Mouse (Mus musculus) stomach, embryonic 14.5 days (tissue): ENCODE measurements around the gene Ctnnd2. TPM values are rescaled to one million over a fixed set of nuclear protein-coding genes. Genes with fewer than 3 reads are reported as not detected.
A peak's percentile ranks its signal among the peaks of the same experiment; 100 is the strongest.

Source experiments
- ATAC-seq: fragments of 200-750 bp; cut with Nextera tagmentation; 2 replicates; pipeline ENCODE4 v1.8.0; 2017; ENCODE audit warnings: low read depth, moderate TSS enrichment; ENCODE audit not compliant: insufficient number of reproducible peaks, insufficient read depth, low FRiP score
- H3K27ac ChIP-seq: fragments of 300-500 bp; sonication (generic); 2 replicates; pipeline ENCODE4 v1.5.1; 2014; ENCODE audit warnings: mild to moderate bottlenecking, low read length, moderate library complexity, mixed read lengths
- H3K27me3 ChIP-seq: fragments of 300-500 bp; sonication (generic); 2 replicates; pipeline ENCODE4 v1.6.1; 2014; ENCODE audit warnings: low read length, control low read depth, mixed read lengths; ENCODE audit not compliant: control insufficient read depth, insufficient read depth
- H3K36me3 ChIP-seq: fragments of 300-500 bp; sonication (generic); 2 replicates; pipeline ENCODE4 v1.6.1; 2014; ENCODE audit warnings: mild to moderate bottlenecking, control low read depth, low read length, moderate library complexity, mixed read lengths; ENCODE audit not compliant: control insufficient read depth, insufficient read depth
- H3K4me1 ChIP-seq: fragments of 300-500 bp; sonication (generic); 2 replicates; pipeline ENCODE4 v1.6.1; 2014; ENCODE audit warnings: low read length, control low read depth, mixed read lengths; ENCODE audit not compliant: control insufficient read depth, insufficient read depth
- H3K4me2 ChIP-seq: fragments of 300-500 bp; sonication (generic); replicated peaks from 2 replicates; pipeline ENCODE4 v1.6.1; 2014; ENCODE audit warnings: low read depth, low read length, control low read depth
- H3K4me3 ChIP-seq: fragments of 300-500 bp; sonication (generic); 2 replicates; pipeline ENCODE4 v1.5.1; 2014; ENCODE audit warnings: low read depth, low read length, control low read depth
- H3K9ac ChIP-seq: fragments of 300-500 bp; sonication (generic); replicated peaks from 2 replicates; pipeline ENCODE4 v1.6.1; 2014; ENCODE audit warnings: low read depth, mild to moderate bottlenecking, control low read depth, low read length, moderate library complexity, mixed read lengths
- H3K9me3 ChIP-seq: fragments of 300-500 bp; sonication (generic); 2 replicates; pipeline ENCODE4 v1.6.1; 2016; ENCODE audit warnings: low read depth, low read length, control low read depth; ENCODE audit not compliant: control insufficient read depth
- WGBS: fragments of 180-500 bp; shearing (Covaris S2); extraction: QIAGEN DNeasy Blood & Tissue Kit; methylation state at CpG from one replicate; pipeline ENCODE4 v1.1.7; 2014; 5-methylcytosine and 5-hydroxymethylcytosine counted together
- polyA plus RNA-seq: library from polyadenylated mRNA; unstranded; fragments of >200 nt; fragmentation: Nextera tagmentation; extraction: Ambion mirVana; gene quantifications from 2 replicates; pipeline ENCODE4 v1.2.1, GENCODE M21; 2014

Gene Ctnnd2
- polyA plus RNA-seq, 1 experiment from 2014 or later, result 6.7 TPM

GRCm38 (mm10) chr15:30640651-30641050 lies 468.3 kb downstream of the Ctnnd2 start:
- no peak overlapping the region for H3K9ac ChIP-seq
- no peaks in the 10 kb centered on the region for H3K4me1 ChIP-seq
- no peak overlapping the region for H3K4me2 ChIP-seq
- H3K4me3 ChIP-seq, result no peak overlapping the region
- no peaks in the 10 kb centered on the region for H3K9me3 ChIP-seq
- H3K27ac ChIP-seq, result no peak overlapping the region
- H3K36me3 ChIP-seq, result no peaks in the 10 kb centered on the region
- no peak for ATAC-seq
- 91% methylated on average over 5 of the region's 5 CpGs for WGBS
- H3K27me3 ChIP-seq, result no peaks in the 10 kb centered on the region

GRCm38 (mm10) chr15:30645688-30646087 lies 473.3 kb downstream of the Ctnnd2 start:
- Histone ChIP-seq H3K27ac (no peak overlapping the region), H3K27me3 (0 out of 2 replicates have a peak, but pooled peaks cover 4% of the 10 kb centered on the region), H3K36me3 (no peaks in the 10 kb centered on the region), H3K4me2 (no peak overlapping the region), H3K9me3 (no peaks in the 10 kb centered on the region), H3K9ac (no peak overlapping the region), H3K4me3 (no peak overlapping the region), H3K4me1 (0 out of 2 replicates have a peak, but pooled peaks cover 2% of the 10 kb centered on the region)
- 21% methylated on average over 1 of the region's 1 CpGs for WGBS
- ATAC-seq, result no peak

GRCm38 (mm10) chr15:30646501-30647431 lies 474.4 kb downstream of the Ctnnd2 start:
- peak; percentile 65 for ATAC-seq
- H3K4me3 ChIP-seq, result peak overlapping the region; percentile 47
- no peak overlapping the region; the same call in 1 of the 2 replicates for H3K9ac ChIP-seq
- WGBS, result 1% methylated on average over 86 of the region's 94 CpGs
- H3K4me2 ChIP-seq, result peak overlapping the region; percentile 97
- H3K27me3 ChIP-seq, result 0 out of 2 replicates have a peak, but pooled peaks cover 4% of the 10 kb centered on the region
- H3K9me3 ChIP-seq, result no peaks in the 10 kb centered on the region
- H3K4me1 ChIP-seq, result 0 out of 2 replicates have a peak, but pooled peaks cover 2% of the 10 kb centered on the region
- no peak overlapping the region for H3K27ac ChIP-seq
- H3K36me3 ChIP-seq, result no peaks in the 10 kb centered on the region

- WGBS, result 51% methylated on average over 7 of the region's 7 CpGs
- no peak overlapping the region for H3K27ac ChIP-seq
- no peak for ATAC-seq
- H3K9ac ChIP-seq, result no peak overlapping the region
- H3K4me2 ChIP-seq, result peak overlapping the region; percentile 97; the same call in 1 of the 2 replicates
- H3K9me3 ChIP-seq, result no peaks in the 10 kb centered on the region
- H3K27me3 ChIP-seq, result 0 out of 2 replicates have a peak, but pooled peaks cover 4% of the 10 kb centered on the region
- no peaks in the 10 kb centered on the region for H3K36me3 ChIP-seq
- no peak overlapping the region for H3K4me3 ChIP-seq
- 0 out of 2 replicates have a peak, but pooled peaks cover 2% of the 10 kb centered on the region for H3K4me1 ChIP-seq
Measured at GRCm38 (mm10) chr15:30647679-30648311, 475.4 kb downstream of the Ctnnd2 start.

- H3K36me3 ChIP-seq, result no peaks in the 10 kb centered on the region
- WGBS, result 59% methylated on average over 6 of the region's 6 CpGs
- ATAC-seq, result no peak
- H3K9me3 ChIP-seq, result no peaks in the 10 kb centered on the region
- 0 out of 2 replicates have a peak, but pooled peaks cover 4% of the 10 kb centered on the region for H3K27me3 ChIP-seq
- H3K4me3 ChIP-seq, result no peak overlapping the region
- 0 out of 2 replicates have a peak, but pooled peaks cover 2% of the 10 kb centered on the region for H3K4me1 ChIP-seq
- no peak overlapping the region for H3K9ac ChIP-seq
- no peak overlapping the region for H3K27ac ChIP-seq
- H3K4me2 ChIP-seq, result no peak overlapping the region
Measured at GRCm38 (mm10) chr15:30649964-30650363, 477.6 kb downstream of the Ctnnd2 start.

GRCm38 (mm10) chr15:30655433-30655832 lies 483.0 kb downstream of the Ctnnd2 start:
- ATAC-seq, result no peak
- no peaks in the 10 kb centered on the region for H3K4me1 ChIP-seq
- no peak overlapping the region; the same call in 1 of the 2 replicates for H3K27ac ChIP-seq
- H3K4me3 ChIP-seq, result no peak overlapping the region
- no peaks in the 10 kb centered on the region for H3K9me3 ChIP-seq
- no peaks in the 10 kb centered on the region for H3K27me3 ChIP-seq
- H3K4me2 ChIP-seq, result no peak overlapping the region
- no peaks in the 10 kb centered on the region for H3K36me3 ChIP-seq
- H3K9ac ChIP-seq, result no peak overlapping the region
- WGBS, result 65% methylated on average over 9 of the region's 9 CpGs

GRCm38 (mm10) chr15:30657588-30657987 lies 485.2 kb downstream of the Ctnnd2 start:
- Histone ChIP-seq H3K36me3 (no peaks in the 10 kb centered on the region), H3K4me3 (no peak overlapping the region), H3K4me2 (no peak overlapping the region), H3K9ac (no peak overlapping the region), H3K27ac (no peak overlapping the region), H3K27me3 (no peaks in the 10 kb centered on the region), H3K4me1 (no peaks in the 10 kb centered on the region), H3K9me3 (no peaks in the 10 kb centered on the region)
- WGBS, result 82% methylated on average over 3 of the region's 3 CpGs
- no peak for ATAC-seq

- H3K4me3 ChIP-seq, result no peak overlapping the region
- no peaks in the 10 kb centered on the region for H3K36me3 ChIP-seq
- H3K4me2 ChIP-seq, result no peak overlapping the region
- H3K9me3 ChIP-seq, result no peaks in the 10 kb centered on the region
- no peak overlapping the region for H3K9ac ChIP-seq
- WGBS, result 84% methylated on average over 8 of the region's 8 CpGs
- no peak for ATAC-seq
- no peaks in the 10 kb centered on the region for H3K4me1 ChIP-seq
- H3K27ac ChIP-seq, result no peak overlapping the region
- no peaks in the 10 kb centered on the region for H3K27me3 ChIP-seq
Measured at GRCm38 (mm10) chr15:30660539-30661149, 488.3 kb downstream of the Ctnnd2 start.
